Mouse (Mus musculus): ENCODE results near the gene Wfikkn2.

DNA sequence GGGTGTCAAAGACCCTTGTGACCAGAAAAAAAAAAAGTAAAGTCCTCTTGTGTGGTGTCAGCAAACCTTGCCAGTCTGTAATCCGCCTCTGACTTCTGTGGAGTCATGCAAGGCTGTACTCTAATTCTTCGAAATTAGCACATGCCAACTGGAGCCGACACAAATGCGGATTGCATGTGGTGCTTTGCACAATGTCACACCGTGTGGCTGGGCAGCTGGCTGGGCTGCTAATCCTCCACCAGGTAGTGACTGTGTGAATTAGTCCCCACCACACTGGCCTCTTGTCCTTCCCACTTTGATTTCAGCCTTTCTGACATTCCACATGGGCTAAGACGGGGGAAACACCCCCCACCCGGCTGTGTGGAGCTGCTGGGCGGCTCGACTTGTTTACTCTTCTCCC is 6.1 kb downstream of the Wfikkn2 start:
- TF ChIP-seq POLR2A (IDR thresholded peaks at IDR 0.05; ENCODE audit: insufficient read depth, low read length) = no peak
- no peak for TF ChIP-seq EP300 (IDR thresholded peaks at IDR 0.05; ENCODE audit: insufficient read depth, low read depth, low read length)
- TF ChIP-seq CTCF (IDR thresholded peaks at IDR 0.05; ENCODE audit: low read depth, low read length) = no peak
